Mouse (Mus musculus) T-helper 17 cell (primary cell): ENCODE measurements at regions not wholly inside any gene's neighbourhood (a gene's known extent, or its start where the extent isn't known, plus 50 kb on each side); places are given as distances from the start of the nearest gene placed in this dataset.

Source experiments
- in situ Hi-C, 2 experiments: fragments of 300-600 bp; cut with MboI, MseI; formaldehyde crosslinking; loops; 1 replicate in 1 of 2; 2 replicates in 1 of 2; pipeline ENCODE4 v1.15.1; 2025; ENCODE audit warnings: high pct_unique_total_duplicates in 2 of 2

DNA sequence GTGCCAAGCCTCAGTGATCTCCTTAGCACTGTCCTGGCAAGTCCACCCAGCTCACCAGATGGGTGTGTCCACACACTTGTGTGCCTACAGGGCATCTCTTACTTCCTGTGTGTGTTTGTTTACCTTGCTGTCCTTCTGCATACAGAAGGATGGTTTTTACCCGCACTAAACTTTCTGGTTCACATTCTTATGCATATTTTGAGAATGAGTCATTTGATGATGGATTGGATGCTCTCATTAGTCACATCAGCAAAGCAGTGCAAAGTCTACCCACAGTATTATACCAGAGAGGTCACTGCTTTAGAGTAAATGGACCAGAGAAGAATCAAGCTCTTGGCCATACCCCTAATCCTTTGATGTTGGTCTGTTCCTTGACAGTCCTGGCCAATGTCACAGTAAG is 308.5 kb upstream of the Adamts16 start:
- in situ Hi-C loops, result no loop called here

DNA sequence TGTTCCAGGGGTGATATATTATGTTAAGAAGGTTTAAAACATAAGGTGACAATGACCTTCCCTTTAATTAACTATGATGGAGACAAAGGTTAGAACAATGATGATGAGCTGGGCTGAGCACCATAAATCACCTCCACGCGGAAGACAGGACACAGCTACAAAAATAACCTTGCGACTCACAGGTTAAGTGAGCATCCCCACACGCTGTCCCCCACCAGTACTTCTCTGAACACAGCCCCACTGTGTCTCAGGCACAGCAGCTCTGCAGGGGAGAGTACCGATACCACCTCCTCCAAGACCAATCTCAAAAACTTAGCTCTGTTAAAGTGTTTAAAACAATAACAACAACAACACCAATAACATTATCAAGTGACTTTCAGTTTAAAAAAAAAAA is 307.7 kb upstream of the Adamts16 start:
- in situ Hi-C loops, result no loop called here

GRCm38 (mm10) chr13:71148491-71149302 is 307.1 kb upstream of the Adamts16 start:
- in situ Hi-C loops, result no loop called here

DNA sequence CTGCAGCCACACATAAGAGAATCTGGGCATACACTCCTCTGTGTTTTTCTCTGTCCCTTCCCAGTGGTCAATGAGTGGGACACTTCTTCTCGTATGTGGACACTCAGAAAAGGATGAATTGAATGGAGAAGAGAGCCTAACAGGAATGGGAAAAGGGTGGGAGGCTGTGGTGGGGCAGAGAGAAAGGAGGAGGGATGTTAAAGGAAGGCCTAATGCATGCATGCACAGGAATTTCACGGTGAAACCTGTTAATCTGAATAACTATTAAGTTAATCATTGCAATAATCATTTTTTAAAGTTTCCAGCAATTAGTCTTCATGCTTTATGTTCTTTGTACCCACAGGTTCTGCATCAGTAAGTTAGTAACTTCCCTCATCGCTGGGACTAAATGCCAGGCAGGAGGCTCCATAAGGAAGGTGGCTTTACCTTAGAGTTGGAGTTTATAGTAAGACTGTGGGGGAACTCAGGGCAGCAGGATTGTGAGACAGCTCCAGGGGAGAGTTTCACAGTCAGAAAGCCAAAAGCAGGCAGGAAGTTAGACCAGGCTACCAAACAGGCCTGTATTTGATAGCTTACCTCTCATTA is 305.3 kb upstream of the Adamts16 start:
- in situ Hi-C loops, result no loop called here

- in situ Hi-C loops, result no loop called here
These were observed 297.2 kb upstream of the Adamts16 start for GRCm38 (mm10) chr13:71138745-71139312.

DNA sequence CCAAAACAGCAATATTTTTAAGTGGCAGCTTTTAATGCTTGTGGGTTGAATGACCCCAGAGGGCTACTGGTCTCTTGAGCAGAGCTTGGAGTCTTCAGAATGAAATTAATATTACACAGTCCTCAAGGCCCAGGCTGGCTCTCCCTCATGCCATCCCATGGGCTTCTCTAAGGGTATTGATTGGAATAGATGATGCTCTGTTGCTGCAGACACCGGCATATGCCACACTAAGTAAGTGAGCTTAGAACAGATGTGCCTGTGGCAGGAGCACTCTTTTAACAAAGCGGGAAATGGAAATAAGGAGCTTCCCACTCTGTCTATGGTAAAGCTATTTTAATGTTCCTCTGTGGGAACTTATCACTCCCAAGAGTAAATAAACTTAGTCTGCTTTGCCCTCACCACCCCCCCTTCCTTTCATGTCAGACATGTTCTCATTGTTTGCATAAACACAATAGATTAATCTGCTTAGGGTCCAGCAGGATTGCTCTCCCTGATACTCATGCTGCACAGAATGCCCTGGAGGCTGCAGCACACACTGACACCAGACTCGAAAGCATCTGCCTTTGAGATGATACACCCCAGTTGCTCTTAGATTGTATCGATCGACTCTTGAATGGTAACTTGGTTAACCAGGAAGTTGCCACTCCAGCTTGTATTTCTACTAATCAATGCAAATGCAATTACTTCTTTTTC is 294.5 kb upstream of the Adamts16 start:
- in situ Hi-C loops, result no loop called here

GRCm38 (mm10) chr13:71121484-71121883 is 279.9 kb upstream of the Adamts16 start:
- in situ Hi-C loops, result no loop called here

DNA sequence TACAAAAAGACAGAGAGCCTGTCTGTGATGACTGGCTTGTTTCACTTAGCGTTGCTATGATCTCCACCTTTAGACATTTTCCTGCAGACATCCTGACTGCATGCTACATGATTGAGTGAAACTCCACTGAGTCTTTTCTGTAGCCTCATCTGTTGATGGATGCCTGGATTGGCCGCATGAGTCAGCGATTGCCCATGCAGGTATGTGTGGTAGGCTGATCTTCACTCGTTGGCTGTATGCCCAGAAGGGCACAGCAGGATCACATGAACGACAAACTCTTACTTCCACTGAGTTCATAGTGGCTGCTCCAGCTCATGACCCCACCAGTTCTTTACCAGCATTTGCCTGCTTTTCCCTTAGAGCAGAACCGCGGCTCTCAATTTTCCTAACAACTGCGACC is 266.6 kb upstream of the Adamts16 start:
- in situ Hi-C loops, result no loop called here

DNA sequence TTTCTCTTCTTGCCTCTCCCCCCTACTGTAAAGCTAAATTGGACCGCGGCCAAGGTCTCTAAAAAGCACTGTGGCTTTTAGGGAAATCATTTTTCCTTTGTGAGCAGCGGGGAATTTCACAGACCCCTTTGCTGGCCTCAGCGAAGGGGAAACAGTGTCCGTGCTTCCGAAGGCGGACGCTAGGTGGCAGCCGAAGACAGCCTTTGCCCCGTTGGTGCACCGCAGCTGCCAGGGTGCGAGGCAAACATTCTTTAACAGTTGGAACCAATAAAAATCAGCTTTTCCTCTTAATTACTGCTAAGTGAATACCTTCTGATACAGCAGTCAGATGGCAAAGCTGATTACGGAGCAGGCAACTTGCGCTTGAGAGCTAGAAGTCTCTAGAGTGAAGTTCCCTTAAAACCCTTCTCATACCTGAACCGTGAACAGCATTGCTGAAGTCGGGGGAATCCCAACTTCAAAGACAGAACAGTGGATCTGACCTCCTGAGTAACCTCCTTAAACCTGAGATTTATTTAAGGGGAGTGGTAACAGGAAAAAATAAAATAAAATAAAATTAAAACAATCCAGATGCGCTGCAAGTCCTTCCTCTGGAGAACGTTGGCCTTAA is 263.7 kb upstream of the Adamts16 start:
- in situ Hi-C loops, result no loop called here

DNA sequence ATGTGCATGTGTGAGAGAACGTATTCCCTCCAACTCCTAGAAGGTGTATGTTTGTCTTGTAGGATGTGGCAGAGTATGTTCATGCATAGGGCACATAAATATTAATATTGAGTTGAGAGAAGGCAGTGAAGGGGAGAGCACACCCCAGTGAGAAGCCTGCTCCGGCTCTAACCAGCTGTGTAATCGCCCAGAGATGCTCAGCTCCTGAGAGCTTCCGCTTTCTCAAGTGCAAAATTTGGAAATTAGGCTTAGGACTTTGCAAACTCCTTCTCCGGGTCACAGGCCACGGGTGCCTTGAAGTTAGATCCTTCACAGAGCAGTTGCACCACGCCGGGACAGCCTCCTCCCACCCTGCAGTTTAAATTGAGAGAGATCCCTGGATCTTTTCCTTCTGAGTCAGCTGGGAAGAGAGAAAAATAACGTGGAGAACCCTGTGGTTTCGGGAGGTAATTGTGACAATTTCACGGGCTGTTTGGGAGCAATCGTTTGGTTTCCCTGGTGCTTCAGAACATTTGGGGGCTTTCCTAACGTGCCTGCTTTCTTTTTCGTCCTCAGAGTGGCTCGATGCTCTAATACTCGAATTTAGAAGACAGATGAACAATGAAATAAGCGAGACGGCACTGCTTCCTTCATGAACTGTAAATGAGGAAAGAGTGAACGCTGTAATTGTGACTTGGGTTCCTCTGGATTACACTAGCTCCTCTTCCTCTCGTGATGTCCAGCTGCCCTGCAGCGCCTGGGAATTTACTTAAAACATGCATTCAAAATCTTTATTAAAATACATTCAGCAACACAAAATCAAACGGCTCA is 263.0 kb upstream of the Adamts16 start:
- in situ Hi-C loops, result no loop called here

DNA sequence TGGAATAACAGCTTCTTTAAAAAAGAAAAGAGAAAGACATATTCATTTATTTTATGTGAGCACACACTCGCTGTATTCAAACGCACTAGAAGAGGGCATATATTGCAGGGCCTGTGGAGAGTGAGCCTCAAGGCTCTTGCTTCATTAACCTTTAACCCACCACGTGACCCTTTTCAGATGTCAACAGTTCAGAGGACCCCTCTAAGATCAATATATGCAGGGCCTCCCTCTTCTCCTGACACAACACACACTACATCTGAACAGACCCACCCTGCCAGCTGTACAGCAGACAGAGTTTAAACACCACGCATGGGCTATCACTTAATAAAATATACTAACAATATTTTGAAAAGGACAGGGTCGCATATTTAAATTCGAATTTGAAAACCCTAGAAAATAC is 242.7 kb upstream of the Adamts16 start:
- in situ Hi-C loops, result no loop called here

- in situ Hi-C loops, result no loop called here
These were observed 234.3 kb upstream of the Adamts16 start for GRCm38 (mm10) chr13:71075916-71076315.

DNA sequence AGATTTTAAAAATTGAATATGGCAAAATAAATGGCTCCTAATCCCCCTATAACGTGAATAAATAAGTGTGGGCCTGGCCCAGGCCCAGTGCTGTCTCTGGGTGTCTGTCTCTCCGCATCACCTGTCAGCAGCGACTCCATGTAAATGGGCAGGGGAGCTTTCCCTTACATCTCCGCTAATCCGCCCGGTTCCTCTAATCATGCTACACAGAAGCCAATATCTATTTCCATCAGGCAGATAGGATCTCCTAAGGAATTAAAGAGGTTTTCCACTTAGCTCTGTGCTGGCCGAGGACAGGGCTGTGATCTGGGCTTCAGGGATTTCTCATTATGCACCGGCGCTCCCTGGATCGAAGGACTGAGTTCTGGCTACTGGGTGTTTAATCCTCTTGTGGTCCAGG is 232.4 kb upstream of the Adamts16 start:
- in situ Hi-C loops, result no loop called here

DNA sequence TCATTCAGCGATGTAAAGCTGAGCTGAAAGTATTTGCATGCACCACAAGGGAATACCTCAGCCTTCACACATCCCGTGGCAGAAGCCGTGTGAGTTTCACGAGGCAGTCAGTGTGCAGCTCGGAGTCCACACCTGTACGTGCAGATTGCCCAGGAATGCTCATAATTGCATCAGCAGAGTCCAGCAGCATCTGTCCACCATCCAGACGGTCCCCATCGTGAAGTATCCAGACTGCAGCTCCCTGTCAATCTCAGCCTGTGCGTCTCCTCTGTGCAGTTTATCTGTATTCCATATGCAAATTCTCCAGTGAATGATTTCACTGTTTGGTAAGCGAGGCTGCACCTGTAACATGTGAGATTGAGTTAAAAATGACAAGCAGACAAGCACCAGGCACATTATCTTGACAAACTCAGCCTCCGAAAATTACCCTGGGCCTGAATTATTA is 227.2 kb upstream of the Adamts16 start:
- in situ Hi-C loops, result no loop called here

GRCm38 (mm10) chr13:71068011-71068410 is 226.4 kb upstream of the Adamts16 start:
- in situ Hi-C loops, result no loop called here

DNA sequence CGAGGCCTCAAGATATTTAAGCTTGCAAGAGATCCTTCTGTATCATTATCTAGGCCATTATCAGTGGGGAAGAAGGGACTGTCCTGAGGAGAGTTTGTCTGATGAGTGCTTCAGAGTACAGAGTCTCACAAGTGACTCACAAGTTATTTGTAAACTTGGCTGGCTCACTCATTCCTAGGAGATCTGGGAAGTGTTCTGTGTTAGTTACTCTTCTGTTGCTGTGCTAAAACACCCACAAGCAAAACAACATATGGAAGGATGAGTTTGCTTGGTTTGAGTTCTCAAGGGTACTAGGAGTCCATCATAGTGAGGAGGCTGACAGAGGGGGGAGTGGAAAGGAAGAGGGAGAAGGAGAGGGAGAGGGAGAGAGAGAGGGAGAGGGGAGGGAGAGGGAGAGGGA is 224.0 kb upstream of the Adamts16 start:
- in situ Hi-C loops, result no loop called here

DNA sequence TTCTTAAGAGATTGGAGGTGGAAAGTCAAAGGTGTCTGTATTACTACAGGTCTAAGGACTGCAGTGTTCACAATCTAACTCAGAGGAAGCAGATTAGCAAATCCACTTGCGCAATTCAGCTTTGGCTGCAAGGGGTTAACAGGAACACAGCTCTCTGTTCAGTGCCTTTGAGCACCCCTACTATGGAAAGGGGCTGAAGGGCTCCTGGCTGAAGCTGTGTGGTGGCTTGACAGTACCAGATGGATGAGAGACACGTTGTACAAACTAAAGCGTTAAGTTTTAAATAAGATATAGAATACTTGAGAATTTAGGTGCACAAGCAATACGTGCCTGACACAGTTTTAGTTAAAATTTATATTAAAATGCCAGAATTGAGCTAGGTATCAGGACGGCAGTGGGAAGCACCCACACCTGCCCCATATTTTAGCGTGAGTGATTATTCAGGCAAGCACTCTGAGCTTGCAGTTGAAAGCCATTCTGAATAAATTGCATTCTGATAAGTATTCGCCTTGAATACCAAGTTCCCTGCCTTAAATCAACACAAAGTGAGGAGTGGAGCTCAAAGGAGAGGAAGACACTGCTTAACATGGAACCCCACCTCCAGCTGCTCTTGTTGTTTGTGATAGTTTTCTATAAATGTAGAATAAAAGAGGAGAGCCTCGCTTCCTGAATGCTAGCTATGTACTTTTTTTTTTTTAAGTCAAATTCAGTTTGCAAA is 223.1 kb upstream of the Adamts16 start:
- in situ Hi-C loops, result no loop called here

DNA sequence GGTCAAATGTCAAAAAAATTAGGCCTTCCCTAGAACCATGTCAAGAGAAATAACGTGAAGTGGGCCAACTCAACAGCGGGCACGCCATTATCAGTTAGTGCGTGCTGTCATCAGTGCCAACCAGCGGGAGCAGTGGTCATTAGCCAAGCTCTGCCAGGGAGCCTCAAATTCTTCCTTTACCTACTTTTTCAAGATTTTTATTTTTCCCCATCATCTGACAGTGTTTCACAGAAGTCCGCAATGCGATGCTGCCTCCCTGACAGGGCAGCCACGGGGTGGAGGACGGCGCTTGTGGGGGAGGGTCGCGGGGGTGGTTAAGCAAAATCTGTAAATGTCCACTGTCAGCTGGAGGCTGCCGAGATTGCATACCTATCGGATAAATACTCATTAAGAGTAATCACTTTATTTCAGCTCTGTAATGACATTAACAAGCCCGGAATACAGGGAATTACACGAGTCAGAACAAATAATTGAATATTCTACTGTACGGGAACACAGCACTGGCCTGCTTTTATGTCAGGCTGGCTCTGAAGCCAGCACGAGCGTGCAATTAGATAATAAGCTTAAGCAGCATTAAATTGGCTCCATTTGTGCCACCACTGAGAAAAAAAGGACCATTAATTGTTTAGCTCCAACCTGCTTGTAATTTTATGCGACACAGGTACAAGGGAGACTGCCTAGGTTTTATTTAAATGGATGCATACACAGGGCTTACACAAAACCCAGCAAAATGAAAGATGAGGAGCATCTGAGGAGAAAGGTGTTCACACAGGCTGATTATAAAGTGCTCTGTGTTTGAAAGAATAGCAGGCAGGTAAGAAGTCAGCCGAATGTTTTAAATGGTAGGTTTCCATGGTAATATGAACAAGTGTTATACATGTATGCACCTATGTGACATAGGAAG is 212.0 kb upstream of the Adamts16 start:
- in situ Hi-C loops, result no loop called here

GRCm38 (mm10) chr13:71050646-71051045 is 209.0 kb upstream of the Adamts16 start:
- in situ Hi-C loops, result no loop called here
